Mouse (Mus musculus) induced T-regulatory cell, adult 2 months (primary cell): ENCODE data around the gene Glb1.
"Not testable (repeated sequence)": the region's sequence is repeated elsewhere in the genome, so short reads cannot be mapped to it uniquely, and the experiment has no call there.

ENCODE experiments used
- DNase-seq: peaks from one replicate; pipeline ENCODE4 v3.0.0-alpha.2; 2012; ENCODE audit warnings: low read depth

The Glb1 gene

GRCm38 (mm10) chr9:114400949-114401684 lies at the start of gene Glb1, which contains the start of gene Tmppe:
Glb1 (plus strand) TSS chr9:114401076.
Tmppe (plus strand) TSS chr9:114401105.
- peak; percentile 92 for DNase-seq

GRCm38 (mm10) chr9:114367783-114368470 lies 32.9 kb upstream of the Glb1 start:
- peak; percentile 71 for DNase-seq

- DNase-seq = no peak
These were observed 32.4 kb upstream of the Glb1 start for GRCm38 (mm10) chr9:114368471-114368858.

- peak; percentile 36 for DNase-seq
These were observed 31.5 kb upstream of the Glb1 start for GRCm38 (mm10) chr9:114369389-114369788.

- peak; percentile 39 for DNase-seq
These were observed 29.2 kb upstream of the Glb1 start for GRCm38 (mm10) chr9:114371717-114372116.

GRCm38 (mm10) chr9:114375276-114375962 lies 25.5 kb upstream of the Glb1 start:
- DNase-seq = no peak

- no peak for DNase-seq
These were observed 23.7 kb upstream of the Glb1 start for GRCm38 (mm10) chr9:114377168-114377567.

- no peak for DNase-seq
These were observed 21.0 kb upstream of the Glb1 start for GRCm38 (mm10) chr9:114379871-114380270.

- peak; percentile 81 for DNase-seq
These were observed 19.8 kb upstream of the Glb1 start for GRCm38 (mm10) chr9:114380881-114381733.

- no peak for DNase-seq
These were observed 17.8 kb upstream of the Glb1 start for GRCm38 (mm10) chr9:114382936-114383710.

GRCm38 (mm10) chr9:114384691-114385090 lies 16.2 kb upstream of the Glb1 start:
- DNase-seq = no peak

GRCm38 (mm10) chr9:114385160-114385559 lies 15.7 kb upstream of the Glb1 start:
- DNase-seq = no peak

- DNase-seq = no peak
These were observed 13.8 kb upstream of the Glb1 start for GRCm38 (mm10) chr9:114387086-114387485.

- no peak for DNase-seq
These were observed 12.6 kb upstream of the Glb1 start for GRCm38 (mm10) chr9:114388288-114388687.

- no peak for DNase-seq
These were observed 12.0 kb upstream of the Glb1 start for GRCm38 (mm10) chr9:114388701-114389370.

GRCm38 (mm10) chr9:114389371-114389904 lies 11.4 kb upstream of the Glb1 start:
- DNase-seq = peak; percentile 66

GRCm38 (mm10) chr9:114389905-114390748 lies 10.7 kb upstream of the Glb1 start, which contains the start of gene Crtap:
Crtap (minus strand) TSS chr9:114390675.
- peak; percentile 86 for DNase-seq

- peak; percentile 80 for DNase-seq
These were observed 10.2 kb upstream of the Glb1 start for GRCm38 (mm10) chr9:114390749-114391075.

GRCm38 (mm10) chr9:114394136-114394535 lies 6.7 kb upstream of the Glb1 start:
- DNase-seq = not testable (repeated sequence)
